Mouse (Mus musculus): ENCODE measurements around the gene Pex6.

Pex6 gene

GRCm38 (mm10) chr17:46741305-46741704 is 30.0 kb downstream of the Pex6 start:
- ChIA-PET CTCF (interaction anchor here in 1 of 4 experiments (0.9 kb wide), 1 partner anchor 10 kb away, joined by 5 read pairs; no protein-coding TSS in a partner anchor), POLR2A (interaction anchor here in 1 of 4 experiments (3.0 kb wide), 1 partner anchor 11 kb away, joined by 15 read pairs; the partner anchor contains the start of gene Cnpy3)

- CTCF ChIA-PET: interaction anchor here in 1 of 4 experiments (0.7 kb wide), 1 partner anchor 9 kb away, joined by 3 read pairs; the partner anchor contains the start of gene Cnpy3
- POLR2A ChIA-PET: interaction anchor here in 3 of 4 experiments (0.6 to 3.0 kb wide), 10 partner anchors 9 to 39 kb away, joined by 3 to 15 read pairs (median 4); partner anchors contain the start of genes Cnpy3 (in 3 of the 3), 2310039H08Rik (in 1 of the 3) and Rpl7l1 (in 1 of the 3)
Measured at GRCm38 (mm10) chr17:46742986-46743385, 31.7 kb downstream of the Pex6 start.

- POLR2A ChIA-PET: no interaction called here
- CTCF ChIA-PET: no interaction called here
Measured at GRCm38 (mm10) chr17:46745506-46745905, 34.2 kb downstream of the Pex6 start.

GRCm38 (mm10) chr17:46747234-46747633 is 36.0 kb downstream of the Pex6 start:
- ChIA-PET CTCF (interaction anchor here in 2 of 4 experiments (0.6 to 1.6 kb wide), 3 partner anchors 11 to 220 kb away, joined by 3 to 11 read pairs (median 5); no protein-coding TSS in a partner anchor), POLR2A (interaction anchor here in 2 of 4 experiments (0.7 to 2.5 kb wide), 5 partner anchors 13 to 100 kb away, joined by 3 to 11 read pairs (median 4); partner anchors contain the start of gene 2310039H08Rik (in 1 of the 2))

- POLR2A ChIA-PET: interaction anchor here in 2 of 4 experiments (0.7 to 2.5 kb wide), 5 partner anchors 12 to 100 kb away, joined by 3 to 11 read pairs (median 4); partner anchors contain the start of gene 2310039H08Rik (in 1 of the 2)
- CTCF ChIA-PET: interaction anchor here in 2 of 4 experiments (0.6 to 1.6 kb wide), 3 partner anchors 11 to 221 kb away, joined by 3 to 11 read pairs (median 5); no protein-coding TSS in a partner anchor
Measured at GRCm38 (mm10) chr17:46747806-46748205, 36.5 kb downstream of the Pex6 start.

GRCm38 (mm10) chr17:46749282-46749681 is 38.0 kb downstream of the Pex6 start:
- ChIA-PET POLR2A (interaction anchor here in 1 of 4 experiments (1.5 to 2.5 kb wide), 2 partner anchors 23 to 141 kb away, joined by 10 to 11 read pairs; partner anchors contain the start of genes 2310039H08Rik and Tbcc), CTCF (no interaction called here)

GRCm38 (mm10) chr17:46750580-46750979 is 39.3 kb downstream of the Pex6 start:
- POLR2A ChIA-PET: interaction anchor here in 1 of 4 experiments (15.1 kb wide), 1 partner anchor 24 kb away, joined by 235 read pairs; the partner anchor contains the start of gene 2310039H08Rik
- CTCF ChIA-PET: no interaction called here

- CTCF ChIA-PET: interaction anchor here in 3 of 4 experiments (0.6 to 1.6 kb wide), 13 partner anchors 10 to 1225 kb away, joined by 3 to 16 read pairs (median 4); partner anchors contain the start of genes Rpl7l1 (in 1 of the 3) and Tbcc (in 1 of the 3)
- POLR2A ChIA-PET: interaction anchor here (0.7 to 15.1 kb wide), 58 partner anchors 8 to 1164 kb away, joined by 3 to 235 read pairs (median 6); partner anchors contain the start of genes 2310039H08Rik (in 3 of the 4), Ppp2r5d (in 2 of the 4), Ptcra (in 2 of the 4) and Rpl7l1 (in 2 of the 4)
Measured at GRCm38 (mm10) chr17:46751056-46751793, 40.0 kb downstream of the Pex6 start.

- POLR2A ChIA-PET: interaction anchor here (0.6 to 15.1 kb wide), 75 partner anchors 9 to 1165 kb away, joined by 3 to 235 read pairs (median 4); partner anchors contain the start of genes 2310039H08Rik (in 3 of the 4), Bicral (in 3 of the 4), Ptcra (in 3 of the 4) and Ppp2r5d (in 2 of the 4)
- CTCF ChIA-PET: interaction anchor here (0.6 to 1.6 kb wide), 17 partner anchors 9 to 1963 kb away, joined by 3 to 16 read pairs (median 4); partner anchors contain the start of genes Rpl7l1 (in 1 of the 4) and Tbcc (in 1 of the 4)
Measured at GRCm38 (mm10) chr17:46751794-46752556, 40.7 kb downstream of the Pex6 start, which contains the start of gene Cnpy3. Gene Cnpy3 (minus strand): TSS chr17:46752214.

GRCm38 (mm10) chr17:46758753-46759152 is 47.5 kb downstream of the Pex6 start:
- ChIA-PET POLR2A (interaction anchor here (0.7 to 15.1 kb wide), 4 partner anchors 14 to 52 kb away, joined by 3 to 235 read pairs (median 8); partner anchors contain the start of gene 2310039H08Rik (in 2 of the 4)), CTCF (interaction anchor here in 1 of 4 experiments (0.5 kb wide), 1 partner anchor 99 kb away, joined by 3 read pairs; no protein-coding TSS in a partner anchor)

- ChIA-PET POLR2A (interaction anchor here in 3 of 4 experiments (0.6 to 15.1 kb wide), 19 partner anchors 9 to 127 kb away, joined by 3 to 235 read pairs (median 4); partner anchors contain the start of genes 2310039H08Rik (in 3 of the 3), Cnpy3 (in 3 of the 3), Rpl7l1 (in 1 of the 3) and Tbcc (in 1 of the 3)), CTCF (interaction anchor here in 1 of 4 experiments (1.0 kb wide), 1 partner anchor 53 kb away, joined by 4 read pairs; no protein-coding TSS in a partner anchor)
Measured at GRCm38 (mm10) chr17:46763544-46763943, 52.3 kb downstream of the Pex6 start, which contains the start of gene Ptcra. Gene Ptcra (minus strand): TSS chr17:46763712.

GRCm38 (mm10) chr17:46764916-46765315 is 53.7 kb downstream of the Pex6 start:
- POLR2A ChIA-PET: interaction anchor here in 3 of 4 experiments (1.6 to 15.1 kb wide), 4 partner anchors 8 to 13 kb away, joined by 5 to 235 read pairs (median 12); partner anchors contain the start of genes 2310039H08Rik (in 1 of the 3) and Cnpy3 (in 1 of the 3)
- CTCF ChIA-PET: interaction anchor here in 1 of 4 experiments (0.6 kb wide), 1 partner anchor 591 kb away, joined by 3 read pairs; no protein-coding TSS in a partner anchor

- POLR2A ChIA-PET: interaction anchor here in 2 of 4 experiments (0.6 to 14.2 kb wide), 8 partner anchors 10 to 123 kb away, joined by 3 to 235 read pairs (median 4); partner anchors contain the start of genes Cnpy3 (in 1 of the 2), Ptcra (in 1 of the 2) and Tbcc (in 1 of the 2)
- CTCF ChIA-PET: no interaction called here
Measured at GRCm38 (mm10) chr17:46767868-46768267, 56.6 kb downstream of the Pex6 start.

GRCm38 (mm10) chr17:46770546-46770945 is 59.3 kb downstream of the Pex6 start:
- ChIA-PET CTCF (interaction anchor here in 1 of 4 experiments (0.6 kb wide), 1 partner anchor 10 kb away, joined by 5 read pairs; no protein-coding TSS in a partner anchor), POLR2A (interaction anchor here in 3 of 4 experiments (0.6 to 14.2 kb wide), 21 partner anchors 11 to 128 kb away, joined by 3 to 235 read pairs (median 4); partner anchors contain the start of genes Cnpy3 (in 2 of the 3), Rpl7l1 (in 2 of the 3), Bicral (in 1 of the 3) and Gnmt (in 1 of the 3))

- CTCF ChIA-PET: interaction anchor here in 1 of 4 experiments (0.6 kb wide), 1 partner anchor 11 kb away, joined by 5 read pairs; no protein-coding TSS in a partner anchor
- POLR2A ChIA-PET: interaction anchor here in 3 of 4 experiments (0.9 to 14.2 kb wide), 20 partner anchors 11 to 512 kb away, joined by 3 to 235 read pairs (median 4); partner anchors contain the start of genes Cnpy3 (in 2 of the 3), Rpl7l1 (in 2 of the 3), Gnmt (in 1 of the 3) and Mea1 (in 1 of the 3)
Measured at GRCm38 (mm10) chr17:46771025-46771424, 59.8 kb downstream of the Pex6 start.

GRCm38 (mm10) chr17:46771616-46772015 is 60.4 kb downstream of the Pex6 start:
- ChIA-PET CTCF (interaction anchor here (0.5 to 1.5 kb wide), 4 partner anchors 13 to 1265 kb away, joined by 3 to 6 read pairs (median 3); partner anchors contain the start of gene Aars2 (in 1 of the 4)), POLR2A (interaction anchor here (0.6 to 14.2 kb wide), 47 partner anchors 10 to 512 kb away, joined by 3 to 235 read pairs (median 7); partner anchors contain the start of genes Rpl7l1 (in 4 of the 4), Cnpy3 (in 3 of the 4), Tbcc (in 3 of the 4) and Gnmt (in 1 of the 4))

All from embryonic stem cell, embryonic (primary cell).